Mouse (Mus musculus): ENCODE measurements around the gene Zer1.
"Not testable (repeated sequence)": the region's sequence is repeated elsewhere in the genome, so short reads cannot be mapped to it uniquely, and the experiment has no call there.

Zer1 gene

DNA sequence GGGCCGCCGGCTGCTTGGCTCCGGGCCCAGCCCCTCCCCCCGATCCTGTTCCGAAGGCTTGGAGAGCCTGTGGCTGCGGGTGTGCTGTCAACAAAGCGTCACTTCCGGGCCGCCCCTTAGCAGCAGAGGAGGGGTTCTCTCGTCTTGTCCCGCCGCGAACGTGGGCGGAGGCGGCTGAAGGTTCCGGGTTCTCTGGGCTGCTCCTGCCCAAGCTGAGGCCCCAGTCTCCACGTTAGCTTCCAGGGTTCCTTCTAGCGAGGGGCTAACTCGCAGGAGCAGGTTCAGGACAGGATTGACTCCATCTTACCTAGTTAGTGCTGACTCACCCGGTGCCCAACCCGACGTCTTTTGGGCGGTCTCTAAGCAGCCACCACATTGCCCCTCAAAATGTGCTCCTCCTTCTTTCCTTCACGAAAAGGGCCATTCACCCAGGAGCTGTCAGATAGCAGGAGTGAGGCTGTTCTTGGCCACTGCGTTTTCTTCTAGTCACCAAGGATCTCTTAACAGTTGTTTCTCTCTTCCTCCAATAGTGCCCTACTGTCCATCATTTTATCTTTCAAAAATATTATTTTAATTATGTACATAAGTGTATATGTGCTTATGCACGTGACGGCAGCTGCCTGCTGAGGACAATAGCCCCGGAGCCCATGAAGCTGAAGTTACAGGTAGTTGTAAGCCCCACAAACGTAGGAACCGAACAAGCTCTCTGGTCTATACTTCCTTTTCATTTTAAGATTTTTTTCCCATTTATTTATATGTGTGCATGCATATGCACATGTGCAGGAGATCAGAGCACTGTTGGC, at the start of gene Zer1:
Gene Zer1 (minus strand): TSS at position 114 of the 803 bp plus-strand sequence.
- peak; percentile 93 to 97 for DNase-seq (ENCODE audit: low spot score in 2 of 2)

DNA sequence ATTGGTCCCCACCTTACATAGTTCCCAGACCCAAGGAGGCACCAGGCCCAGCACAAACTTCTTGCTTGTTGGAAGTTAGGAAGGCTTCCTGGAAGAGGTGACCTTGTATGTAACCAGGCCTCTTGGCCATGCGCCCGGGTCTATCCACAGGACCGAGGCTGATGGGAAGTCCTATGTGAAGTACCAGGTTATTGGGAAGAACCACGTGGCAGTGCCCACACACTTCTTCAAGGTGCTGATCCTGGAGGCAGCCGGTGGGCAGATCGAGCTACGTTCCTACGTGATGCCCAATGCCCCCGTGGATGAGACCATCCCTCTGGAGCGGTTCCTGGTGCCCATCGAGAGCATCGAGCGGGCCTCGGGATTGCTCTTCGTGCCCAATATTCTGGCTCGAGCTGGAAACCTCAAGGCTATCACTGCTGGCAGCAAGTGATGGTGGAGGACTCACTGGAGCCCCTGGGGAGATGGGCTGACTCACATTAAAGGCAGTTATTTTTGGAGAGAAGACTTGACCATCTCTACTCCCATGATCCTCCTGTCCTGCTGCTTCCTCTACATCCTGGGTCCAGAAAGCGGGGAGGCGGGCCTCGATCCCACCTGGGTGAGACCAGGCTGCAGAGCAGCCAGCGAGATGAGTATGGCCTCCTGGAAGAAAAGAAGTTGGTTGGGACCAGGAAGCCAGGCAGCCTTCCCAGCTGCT, 49.3 kb upstream of the Zer1 start:
- DNase-seq (ENCODE audit: low spot score in 2 of 2), result no peak

DNA sequence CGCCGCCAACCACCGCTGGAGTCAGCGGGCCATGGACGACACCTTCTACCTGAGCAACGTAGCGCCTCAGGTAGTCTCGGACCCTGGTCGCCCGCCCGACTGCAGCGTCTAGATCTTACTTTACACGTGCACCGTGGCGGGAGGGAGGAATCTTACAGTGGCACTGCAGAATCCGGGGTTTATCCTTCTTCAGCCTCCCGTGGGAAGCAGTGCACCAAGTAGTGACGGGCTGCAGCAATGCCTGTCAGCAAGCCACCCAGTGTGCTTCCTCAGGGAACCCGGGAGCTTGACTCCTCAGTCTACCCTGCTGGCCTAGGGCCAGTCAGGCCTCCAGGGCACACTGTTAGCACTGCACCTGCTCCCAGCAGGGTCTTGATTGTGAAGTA, 47.6 kb upstream of the Zer1 start:
- DNase-seq (ENCODE audit: low spot score in 2 of 2), result no peak

DNA sequence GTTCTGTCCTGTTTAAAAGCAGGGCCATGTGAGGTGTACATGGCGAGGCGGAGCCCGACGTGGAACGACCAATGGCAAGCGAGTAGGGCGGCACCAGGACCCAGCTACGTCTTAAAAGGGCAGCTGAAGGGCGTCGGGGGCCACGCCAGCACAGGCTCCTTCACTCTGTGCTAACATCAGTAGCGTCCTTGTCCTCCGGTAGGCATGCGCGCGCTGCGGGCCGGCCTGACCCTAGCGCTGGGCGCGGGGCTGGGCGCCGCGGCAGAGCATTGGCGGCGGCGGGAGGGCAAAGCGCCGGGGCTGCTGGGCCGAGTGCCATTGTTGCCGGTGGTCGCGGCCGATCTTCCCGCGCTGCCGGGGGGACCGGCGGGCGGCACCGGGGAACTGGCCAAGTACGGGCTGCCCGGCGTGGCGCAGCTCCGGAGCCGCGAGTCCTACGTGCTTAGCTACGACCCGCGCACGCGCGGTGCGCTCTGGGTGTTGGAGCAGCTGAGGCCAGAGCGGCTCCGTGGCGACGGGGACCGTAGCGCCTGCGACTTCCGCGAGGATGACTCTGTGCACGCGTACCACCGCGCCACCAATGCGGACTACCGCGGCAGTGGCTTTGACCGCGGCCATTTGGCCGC, 47.1 kb upstream of the Zer1 start, which contains the start of gene Endog:
Gene Endog (plus strand): TSS at position 123 of the 626 bp plus-strand sequence.
- peak; percentile 86 to 89 for DNase-seq (ENCODE audit: low spot score in 2 of 2)

DNA sequence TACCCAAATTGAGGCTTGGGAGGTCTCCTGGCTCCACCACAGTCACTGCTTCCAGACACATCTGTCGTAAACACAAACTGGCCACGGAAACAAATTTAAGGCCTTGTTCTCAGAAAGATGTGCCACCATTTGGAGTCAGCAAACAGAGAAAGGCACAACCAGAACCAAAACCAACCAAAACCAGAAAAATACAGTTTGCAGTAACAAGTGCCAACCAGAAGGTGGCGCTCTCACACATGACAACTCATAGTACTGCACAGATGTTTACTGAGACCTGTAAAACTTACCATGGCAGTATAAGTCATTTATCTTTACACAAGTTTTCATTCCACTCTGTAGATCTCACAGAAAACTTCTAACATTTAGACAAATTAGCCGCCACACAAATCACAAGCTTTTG, 42.3 kb upstream of the Zer1 start:
- no peak for DNase-seq (ENCODE audit: low spot score in 2 of 2)

DNA sequence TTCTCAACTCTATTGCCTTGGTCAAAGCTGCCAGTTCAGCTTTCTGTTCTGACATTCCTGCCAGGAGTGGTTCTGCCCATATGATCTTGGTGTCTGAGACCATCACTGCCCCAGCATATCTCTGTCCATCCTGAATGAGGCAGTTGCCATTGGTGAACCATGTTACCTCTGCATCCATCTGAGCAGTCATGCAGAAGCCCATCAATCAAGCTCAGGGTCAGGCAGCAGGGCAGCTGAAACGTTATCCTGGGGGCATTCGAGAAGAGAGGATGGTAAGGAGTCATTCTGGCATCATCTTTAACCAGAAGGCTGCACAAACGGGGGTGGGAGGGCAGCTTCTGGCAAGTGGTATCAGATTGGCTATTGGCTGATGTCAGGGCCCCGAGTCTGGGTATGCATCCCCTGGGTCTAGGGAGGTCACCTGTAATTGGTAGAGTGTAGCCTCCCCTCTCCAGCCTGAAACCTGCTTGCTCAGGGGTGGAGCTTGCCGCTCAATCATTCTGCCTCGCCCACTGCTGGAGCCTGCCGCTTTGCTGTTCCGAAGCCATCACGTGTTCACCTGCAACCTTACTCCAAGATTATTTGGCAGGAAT, 40.1 kb upstream of the Zer1 start:
- DNase-seq (ENCODE audit: low spot score in 2 of 2), result no peak

DNA sequence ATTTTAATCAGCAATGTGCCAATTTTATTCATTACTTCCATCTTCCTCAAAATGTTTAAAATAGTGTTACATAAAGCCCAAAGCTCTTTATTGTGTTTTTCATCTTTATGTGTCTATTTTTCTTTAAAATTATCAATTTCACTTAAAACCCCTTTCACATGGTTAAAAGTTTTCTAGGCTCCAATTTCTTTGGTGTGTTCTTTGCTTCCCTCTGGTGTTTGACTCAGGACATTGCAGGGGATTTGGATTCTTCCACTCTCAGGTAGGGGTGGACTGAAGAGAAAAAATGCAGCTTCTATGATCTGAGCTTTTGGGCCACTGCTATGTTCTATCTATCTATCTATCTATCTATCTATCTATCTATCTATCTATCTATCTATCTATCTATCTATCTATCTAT, 37.4 kb upstream of the Zer1 start:
- peak in 1 of 2 experiments; percentile 60 for DNase-seq (ENCODE audit: low spot score in 2 of 2)

DNA sequence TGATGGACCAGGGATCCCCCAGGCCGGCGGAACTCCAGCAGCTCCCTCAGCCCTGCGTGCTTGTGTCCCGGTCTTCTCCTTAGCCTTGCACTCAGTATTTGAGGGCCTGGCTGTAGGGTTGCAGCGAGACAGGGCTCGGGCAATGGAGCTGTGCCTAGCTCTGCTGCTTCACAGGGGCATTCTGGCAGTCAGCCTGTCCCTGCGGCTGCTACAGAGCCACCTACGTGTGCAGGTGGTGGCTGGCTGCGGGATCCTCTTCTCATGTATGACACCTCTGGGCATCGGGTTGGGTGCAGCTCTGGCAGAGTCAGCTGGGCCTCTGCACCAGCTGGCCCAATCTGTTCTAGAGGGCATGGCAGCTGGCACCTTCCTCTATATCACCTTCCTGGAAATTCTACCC, 35.5 kb upstream of the Zer1 start:
- DNase-seq (ENCODE audit: low spot score in 2 of 2), result not testable (repeated sequence)

DNA sequence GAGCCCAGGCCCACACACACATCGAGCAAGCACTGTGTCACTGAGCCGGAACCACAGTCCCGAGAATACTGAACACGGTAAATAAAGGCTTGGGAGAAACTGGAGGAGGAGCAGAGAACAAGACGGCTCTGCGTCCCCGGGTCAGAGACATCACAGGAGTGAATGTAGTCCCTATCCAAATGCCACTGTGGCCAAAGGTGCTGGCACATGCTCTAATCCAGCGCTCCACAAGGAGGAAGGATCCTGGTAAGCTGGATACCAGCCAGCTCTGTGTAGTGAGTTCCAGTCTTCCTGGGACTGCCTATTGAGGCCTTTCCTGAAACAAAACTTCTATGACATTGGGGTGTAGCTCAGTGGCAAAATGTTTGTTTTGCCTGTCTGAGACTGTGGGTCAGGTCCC, 28.2 kb upstream of the Zer1 start:
- DNase-seq (ENCODE audit: low spot score in 2 of 2), result no peak

DNA sequence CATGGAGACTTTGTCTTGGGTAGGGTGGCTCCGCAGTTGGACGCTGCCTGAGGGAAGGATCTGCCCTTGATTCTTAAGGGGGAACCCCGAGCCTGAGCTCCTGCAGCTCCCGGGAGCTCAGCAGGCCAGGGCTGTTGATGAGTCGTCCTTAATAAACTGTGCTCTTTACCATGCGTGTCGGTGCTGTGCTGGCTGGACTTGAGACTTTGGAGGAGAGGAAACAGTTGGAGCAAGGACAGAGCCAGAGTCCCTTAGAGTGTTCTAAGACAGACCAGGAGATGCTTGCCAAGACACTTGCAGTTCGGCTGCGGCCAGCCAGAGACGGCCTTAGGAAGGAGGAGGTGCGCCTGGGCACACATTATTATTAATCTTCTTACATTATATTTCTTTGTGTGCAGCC, 27.5 kb upstream of the Zer1 start:
- DNase-seq (ENCODE audit: low spot score in 2 of 2), result no peak

DNA sequence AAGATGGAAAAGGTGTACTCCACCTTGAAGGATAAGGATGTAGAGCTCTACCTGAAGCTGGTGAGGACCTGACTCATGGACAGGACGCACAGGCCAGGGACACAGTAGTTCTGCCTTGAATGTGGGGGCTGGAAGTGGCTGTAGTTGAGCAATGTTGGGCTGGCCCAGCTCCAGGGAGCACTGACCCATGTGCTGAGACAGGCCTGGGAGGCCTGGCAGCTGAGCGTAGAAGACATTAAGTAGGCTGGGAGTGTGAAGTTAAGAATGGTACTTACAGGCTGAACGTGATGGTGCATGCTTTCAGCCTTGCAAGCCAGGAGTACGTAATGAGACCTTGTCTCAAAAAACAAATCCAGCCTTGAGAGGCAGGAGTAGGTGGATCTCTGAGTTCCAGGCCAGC, 23.1 kb upstream of the Zer1 start:
- DNase-seq (ENCODE audit: low spot score in 2 of 2), result no peak

DNA sequence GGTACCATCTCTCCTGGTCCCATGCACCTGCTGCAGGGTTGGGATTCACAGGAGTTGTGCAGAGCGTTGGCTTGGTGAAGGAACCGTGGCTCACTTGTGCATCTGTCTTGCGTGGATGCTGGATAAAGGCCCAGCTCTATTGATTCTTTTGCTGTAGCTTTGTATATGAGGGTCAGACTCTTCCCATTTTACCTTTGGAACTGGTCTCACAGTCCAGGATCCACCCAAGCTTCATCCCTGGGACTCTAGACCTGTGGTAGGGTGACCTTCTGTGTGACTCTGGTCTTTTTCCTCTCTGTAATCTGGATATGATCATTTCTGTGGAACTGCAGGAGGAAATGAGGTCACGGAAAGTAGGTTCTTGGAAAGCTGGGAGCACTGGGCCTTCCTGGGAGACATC, 20.1 kb upstream of the Zer1 start:
- no peak for DNase-seq (ENCODE audit: low spot score in 2 of 2)

DNA sequence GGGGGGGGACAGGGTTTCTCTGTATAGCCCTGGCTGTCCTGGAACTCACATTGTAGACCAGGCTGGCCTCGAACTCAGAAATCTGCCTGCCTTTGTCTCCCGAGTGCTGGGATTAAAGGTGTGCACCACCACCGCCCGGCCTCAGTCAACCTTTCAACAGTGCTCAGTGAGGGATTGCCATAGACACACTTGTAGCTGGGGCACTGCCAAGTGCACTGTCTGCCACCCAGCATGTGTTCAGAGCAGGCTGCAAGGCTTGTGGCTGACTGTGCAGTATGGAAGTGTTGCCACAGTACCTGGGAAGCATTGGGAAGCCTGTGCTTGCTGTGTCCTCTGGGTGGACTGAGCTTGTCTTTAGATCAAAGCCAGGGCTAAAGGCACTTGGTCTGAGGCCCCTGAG, 15.6 kb upstream of the Zer1 start:
- DNase-seq (ENCODE audit: low spot score in 2 of 2), result not testable (repeated sequence)

DNA sequence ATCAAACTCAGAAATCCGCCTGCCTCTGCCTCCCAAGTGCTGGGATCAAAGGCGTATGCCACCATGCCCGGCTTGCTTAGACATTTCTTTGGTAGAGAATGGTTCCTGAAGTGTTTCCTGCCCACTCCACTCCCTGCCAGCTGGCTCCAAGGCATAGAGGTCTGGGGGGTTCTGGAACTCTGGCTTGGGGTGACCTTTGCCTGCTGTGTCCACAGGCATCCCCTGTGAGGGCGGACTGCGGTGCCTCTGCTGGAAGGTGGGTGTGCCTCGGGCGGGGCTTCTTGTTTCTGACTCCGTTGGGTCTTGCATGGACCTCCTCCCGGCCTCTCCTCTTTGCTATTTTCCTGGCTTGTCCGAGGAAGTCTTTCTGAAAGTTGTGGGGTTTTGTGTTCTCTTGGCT, 12.1 kb upstream of the Zer1 start:
- no peak for DNase-seq (ENCODE audit: low spot score in 2 of 2)

DNA sequence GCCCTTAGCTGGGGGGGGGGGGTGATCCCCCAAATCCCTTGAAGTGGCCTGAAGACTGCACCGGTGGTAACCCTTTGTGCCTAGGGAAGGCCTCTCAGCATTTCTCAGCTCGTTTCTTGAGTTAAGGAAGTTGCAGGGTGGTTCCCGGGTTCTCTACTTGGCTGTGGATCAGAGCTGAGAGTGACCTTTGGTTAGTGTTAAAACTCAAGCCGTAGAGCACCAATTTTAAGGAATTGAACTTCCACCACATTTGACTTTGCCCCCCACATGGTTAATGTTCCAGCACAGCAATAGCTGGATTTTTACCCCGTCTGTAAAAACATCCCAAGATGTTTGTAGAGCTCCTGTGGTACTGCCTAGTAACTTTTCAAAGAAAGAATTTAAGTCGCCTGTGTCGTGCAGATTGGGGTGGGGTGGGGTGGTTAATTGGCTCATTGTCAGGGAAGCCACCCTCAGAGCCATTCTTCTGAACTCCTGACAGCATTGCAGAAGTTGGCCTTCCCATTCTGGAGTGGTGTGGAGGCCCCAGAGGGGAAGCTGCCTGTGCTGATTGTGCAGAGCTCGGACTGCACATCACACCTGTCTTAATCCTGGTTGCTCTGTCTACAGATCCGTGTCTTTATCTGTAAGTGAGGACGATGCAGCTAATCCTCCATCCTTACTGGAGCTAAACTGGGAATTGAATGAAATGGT, 10.7 kb upstream of the Zer1 start:
- DNase-seq (ENCODE audit: low spot score in 2 of 2), result no peak

DNA sequence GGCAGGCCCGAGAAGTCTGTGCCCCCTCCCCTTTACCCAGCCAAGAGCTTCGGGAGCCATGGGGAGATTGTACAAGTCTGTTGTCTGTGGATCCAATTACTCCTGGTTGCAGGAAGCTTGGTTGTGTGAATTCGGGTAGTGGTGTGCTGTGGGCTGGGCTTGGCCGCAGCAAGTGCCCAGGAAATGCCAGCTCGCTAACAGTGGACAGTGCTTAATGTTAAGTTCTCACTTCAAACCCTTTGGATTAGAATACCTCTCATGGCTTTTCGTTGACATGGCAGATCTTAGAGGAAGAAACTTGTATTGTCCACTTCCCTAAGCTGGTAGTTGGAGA, 10.0 kb upstream of the Zer1 start:
- DNase-seq (ENCODE audit: low spot score in 2 of 2), result peak in 1 of 2 experiments; percentile 6

DNA sequence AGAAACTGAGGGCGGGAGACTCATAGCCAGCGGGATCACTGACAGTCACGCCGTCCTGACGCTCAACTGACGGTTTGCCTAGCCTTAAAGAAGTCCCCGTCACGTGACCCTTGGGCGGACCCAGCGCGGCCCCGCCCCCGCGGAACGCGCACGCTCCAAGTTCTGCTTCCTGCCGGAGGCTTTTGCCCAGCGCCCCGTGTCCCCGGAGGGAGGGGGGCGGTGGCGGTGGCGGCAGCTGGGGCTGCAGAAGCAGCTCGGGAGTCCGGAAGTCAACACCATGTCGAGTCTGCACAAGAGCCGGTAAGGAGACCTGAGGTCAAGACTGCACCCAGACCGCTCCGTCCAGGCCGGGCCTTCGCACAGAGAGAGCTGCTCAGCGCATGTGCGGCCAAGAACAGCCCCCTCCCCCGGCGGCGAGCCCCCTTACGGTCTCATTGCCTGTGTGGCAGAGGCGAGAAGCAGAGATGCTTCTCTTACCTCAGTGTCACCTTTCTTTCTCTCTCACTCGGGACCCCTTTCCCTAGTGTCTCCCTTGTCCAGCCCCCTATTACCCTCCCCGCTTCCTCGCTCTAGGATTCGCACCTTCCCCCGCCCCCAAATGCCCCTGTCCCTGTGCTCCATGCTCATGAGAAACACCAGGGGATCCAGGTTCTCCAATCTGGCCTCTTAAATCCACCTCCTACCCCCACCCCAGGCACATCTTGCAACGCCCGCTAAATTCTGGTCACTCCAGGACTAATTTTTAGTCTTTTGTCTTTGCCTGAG, 9.4 kb upstream of the Zer1 start, which contains the start of gene Tbc1d13:
Gene Tbc1d13 (plus strand): TSS at position 134 of the 765 bp plus-strand sequence.
- DNase-seq (ENCODE audit: low spot score in 2 of 2), result peak; percentile 98 to 99

DNA sequence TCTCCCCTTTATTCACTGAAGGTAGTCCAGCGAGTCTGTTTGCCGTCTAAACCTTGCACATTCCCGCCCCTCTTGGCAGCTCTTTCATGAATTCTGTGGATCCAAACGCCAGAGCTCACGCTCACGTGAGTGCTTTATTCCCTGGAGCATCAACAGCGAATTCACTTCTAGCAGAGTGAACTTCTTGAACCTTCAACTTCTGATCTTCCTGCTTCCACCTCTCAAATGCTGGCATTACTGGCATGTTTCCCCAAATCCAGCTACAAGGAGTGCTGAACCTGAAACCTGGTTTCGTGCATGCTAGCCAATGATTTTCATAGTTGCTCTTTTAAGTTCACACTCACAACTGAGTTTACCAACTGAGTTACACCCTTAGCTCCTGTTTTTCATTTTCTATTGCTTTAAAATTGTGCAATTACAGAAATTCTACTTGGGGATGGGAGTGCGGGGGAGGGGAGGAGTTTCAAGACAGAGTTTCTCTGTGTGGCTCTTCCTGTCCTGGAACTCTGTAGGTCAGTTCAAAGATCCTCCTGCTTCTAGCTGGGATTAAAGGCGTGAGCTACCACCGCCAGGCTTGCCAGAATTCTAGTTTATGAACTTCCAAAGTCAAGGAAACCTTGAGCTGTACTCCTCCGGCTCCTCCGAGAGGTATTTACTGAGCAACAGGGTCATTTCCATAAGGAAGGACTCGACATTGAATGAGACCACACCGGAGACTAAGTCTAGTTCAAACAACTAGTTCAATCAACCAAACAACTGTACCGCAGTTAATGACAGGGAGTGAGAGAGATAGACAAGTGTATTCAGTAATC, 8.6 kb upstream of the Zer1 start:
- no peak for DNase-seq (ENCODE audit: low spot score in 2 of 2)

DNA sequence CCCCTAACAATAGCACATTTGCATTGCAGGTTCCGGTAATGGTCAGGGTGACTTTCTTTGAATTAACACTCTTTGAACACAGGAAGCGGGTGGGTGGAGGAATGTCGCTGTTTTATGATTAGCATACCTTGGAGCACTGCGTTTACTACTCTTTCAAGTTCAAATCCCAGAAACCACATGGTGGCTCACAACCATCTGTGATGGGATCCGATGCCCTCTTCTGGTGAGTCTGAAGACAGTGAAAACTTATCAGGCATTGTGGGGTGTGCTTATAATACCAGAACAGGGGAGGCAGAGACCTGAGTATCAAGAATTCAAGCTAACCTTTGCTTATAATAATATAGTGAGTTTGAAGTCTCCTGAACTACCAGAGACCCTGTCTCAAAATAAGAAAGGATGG, 6.9 kb upstream of the Zer1 start:
- not testable (repeated sequence) for DNase-seq (ENCODE audit: low spot score in 2 of 2)

DNA sequence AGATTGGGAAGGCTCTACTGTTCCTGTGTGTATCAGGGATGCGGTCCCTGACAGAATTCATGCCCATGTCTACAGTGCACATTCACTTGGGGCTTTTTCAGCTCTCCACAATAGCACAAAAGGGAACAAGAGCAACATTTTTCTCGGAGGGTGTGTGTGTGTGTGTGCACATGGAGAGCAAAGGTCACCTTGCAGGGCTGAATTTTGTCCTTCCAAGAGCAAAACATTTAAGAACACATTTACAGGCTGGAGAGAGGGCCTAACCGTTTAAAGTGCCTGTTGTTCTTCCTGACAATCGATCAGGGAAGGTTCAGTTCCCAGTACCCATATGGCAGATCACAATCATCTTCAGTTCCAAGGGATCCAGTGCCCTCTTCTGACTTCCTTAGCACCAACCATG, 5.8 kb upstream of the Zer1 start:
- no peak for DNase-seq (ENCODE audit: low spot score in 2 of 2)
